Mouse (Mus musculus) heart, embryonic 12.5 days (tissue): Measurements from ENCODE around the gene Abhd10. TPM values are rescaled to one million over a fixed set of nuclear protein-coding genes. Genes with fewer than 3 reads are reported as not detected.
A peak's percentile ranks its signal among the peaks of the same experiment; 100 is the strongest.

ENCODE experiments used
- ATAC-seq: fragments of 200-750 bp; cut with Nextera tagmentation; 2 replicates; pipeline ENCODE4 v1.8.0; 2017; ENCODE audit warnings: moderate TSS enrichment, moderate library complexity; ENCODE audit not compliant: insufficient number of reproducible peaks, low FRiP score
- H3K27ac ChIP-seq: fragments of 300-500 bp; sonication (generic); 2 replicates; pipeline ENCODE4 v1.5.1; 2016; ENCODE audit warnings: mild to moderate bottlenecking, moderate library complexity; ENCODE audit not compliant: poor library complexity, severe bottlenecking
- H3K27me3 ChIP-seq: fragments of 300-500 bp; sonication (generic); replicated peaks from 2 replicates; pipeline ENCODE4 v1.6.1; 2016; ENCODE audit warnings: mild to moderate bottlenecking, moderate library complexity
- H3K36me3 ChIP-seq: fragments of 300-500 bp; sonication (generic); 2 replicates; pipeline ENCODE4 v1.6.1; 2016; ENCODE audit warnings: mild to moderate bottlenecking, moderate library complexity
- H3K4me1 ChIP-seq: fragments of 300-500 bp; sonication (generic); replicated peaks from 2 replicates; pipeline ENCODE4 v1.6.1; 2016; ENCODE audit warnings: mild to moderate bottlenecking
- H3K4me2 ChIP-seq: fragments of 300-500 bp; sonication (generic); 2 replicates; pipeline ENCODE4 v1.6.1; 2016; ENCODE audit warnings: mild to moderate bottlenecking, moderate library complexity
- H3K4me3 ChIP-seq: fragments of 300-500 bp; sonication (generic); 2 replicates; pipeline ENCODE4 v1.5.1; 2016; ENCODE audit warnings: mild to moderate bottlenecking
- H3K9ac ChIP-seq: fragments of 300-500 bp; sonication (generic); 2 replicates; pipeline ENCODE4 v1.6.1; 2016; ENCODE audit warnings: mild to moderate bottlenecking, moderate library complexity
- H3K9me3 ChIP-seq: fragments of 300-500 bp; sonication (generic); replicated peaks from 2 replicates; pipeline ENCODE4 v1.6.1; 2016; ENCODE audit warnings: mild to moderate bottlenecking, moderate library complexity
- WGBS: fragments of 180-500 bp; shearing (Covaris S2); methylation state at CpG from one replicate; pipeline ENCODE4 v1.1.7; 2016; 5-methylcytosine and 5-hydroxymethylcytosine counted together
- polyA plus RNA-seq: library from polyadenylated mRNA; unstranded; fragments of >200 nt; fragmentation: Nextera tagmentation; extraction: Ambion mirVana; gene quantifications from 2 replicates; pipeline ENCODE4 v1.2.1, GENCODE M21; 2016

Abhd10 gene
- polyA plus RNA-seq, 1 experiment from 2014 or later: 29.1 TPM

DNA sequence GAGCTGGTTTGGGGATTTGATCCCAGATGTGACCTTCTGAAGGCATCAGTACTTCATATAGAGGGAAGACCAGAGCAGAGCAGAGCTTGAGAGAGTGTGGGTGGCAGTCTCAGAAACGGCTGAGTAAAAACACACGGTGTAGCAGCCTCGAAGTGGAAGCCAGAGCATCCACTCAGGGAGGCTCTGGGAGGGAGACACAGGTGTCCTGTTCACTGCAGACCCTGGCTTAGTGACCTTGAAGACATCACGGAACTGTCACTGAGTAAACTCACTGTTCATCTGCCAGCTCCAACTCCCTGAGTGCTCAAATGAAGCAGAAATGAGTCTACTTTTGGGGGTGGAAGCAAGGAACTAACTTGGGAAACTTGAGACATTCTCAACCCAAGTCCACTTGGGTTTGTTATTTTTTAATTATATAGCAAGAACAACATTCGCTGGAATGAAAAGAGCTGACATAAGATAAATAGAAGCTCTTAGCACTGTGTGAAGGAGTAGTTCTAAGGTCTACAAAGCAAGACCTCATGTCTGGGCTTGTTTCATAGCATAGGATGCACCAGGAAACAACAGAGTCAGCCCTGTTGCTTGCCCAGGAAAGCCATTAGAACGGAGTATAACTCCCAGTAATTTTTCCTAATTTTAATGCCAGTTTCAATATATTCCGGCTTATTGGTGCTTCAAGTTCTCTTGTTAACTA, 23.2 kb upstream of the Abhd10 start:
- Histone ChIP-seq H3K4me2 (no peak overlapping the region), H3K9ac (no peak overlapping the region), H3K4me1 (peaks cover 23% of the 10 kb centered on the region), H3K4me3 (no peak overlapping the region), H3K36me3 (peaks cover 57% of the 10 kb centered on the region), H3K9me3 (no peaks in the 10 kb centered on the region), H3K27me3 (no peaks in the 10 kb centered on the region), H3K27ac (no peak overlapping the region)
- no peak for ATAC-seq
- 78% methylated on average over 7 of the region's 7 CpGs for WGBS

DNA sequence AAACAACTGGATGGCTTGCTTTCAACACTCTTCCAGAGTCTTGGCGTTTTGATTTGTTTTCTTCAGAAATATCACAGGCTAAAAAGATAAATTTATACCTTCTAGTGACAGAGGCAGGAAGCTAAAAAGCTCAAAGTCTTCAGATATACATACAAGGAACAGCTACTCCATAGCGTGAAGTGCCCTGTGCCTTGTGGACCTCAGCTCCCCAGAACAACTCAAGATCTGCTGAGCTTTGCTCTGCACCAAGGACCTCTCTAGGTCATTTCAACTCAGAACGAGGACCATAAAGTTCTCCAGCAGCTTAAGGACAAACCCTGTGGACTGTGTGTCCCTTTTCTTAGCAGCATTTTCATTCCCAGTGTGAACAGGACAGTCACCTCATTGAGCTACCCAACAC, 22.3 kb upstream of the Abhd10 start:
- Histone ChIP-seq H3K4me1 (peaks cover 23% of the 10 kb centered on the region), H3K4me3 (no peak overlapping the region), H3K9ac (no peak overlapping the region), H3K27ac (no peak overlapping the region; the same call in 1 of the 2 replicates), H3K4me2 (no peak overlapping the region), H3K27me3 (no peaks in the 10 kb centered on the region), H3K36me3 (peaks cover 56% of the 10 kb centered on the region), H3K9me3 (no peaks in the 10 kb centered on the region)
- no peak for ATAC-seq
- WGBS: 74% methylated on average over 3 of the region's 3 CpGs

DNA sequence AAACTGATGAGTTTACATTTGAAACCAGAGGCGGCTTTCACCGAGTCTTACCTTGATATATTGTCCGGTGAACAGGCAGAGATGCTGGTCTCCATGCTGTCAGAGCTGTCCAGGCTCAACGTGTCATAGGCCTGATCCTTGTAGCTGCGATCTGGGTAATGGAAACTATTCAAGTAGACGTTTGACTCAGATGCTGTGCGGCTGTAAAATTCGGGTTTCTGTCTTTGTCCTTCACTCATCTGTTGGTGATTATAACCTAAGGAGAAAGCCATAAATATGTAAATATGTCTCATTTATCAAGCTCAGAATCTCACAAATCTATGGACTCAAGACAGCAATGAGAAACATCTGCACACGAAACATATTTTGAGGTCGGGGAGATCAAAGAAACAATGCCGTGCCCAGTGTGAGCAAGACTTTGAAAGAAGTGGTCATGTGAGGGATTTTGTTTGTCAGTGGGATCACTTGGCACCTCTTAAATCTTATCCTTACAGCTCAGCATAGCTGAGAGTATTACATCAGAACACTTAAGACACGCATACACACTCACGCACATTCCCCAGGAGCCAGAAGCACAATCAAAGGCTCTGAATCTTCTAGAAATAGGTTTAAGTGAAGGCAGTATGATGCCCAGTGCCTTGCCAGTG, 20.2 kb upstream of the Abhd10 start:
- 0 out of 2 replicates have a peak overlapping the region, but pooled peaks have one; percentile 51 for H3K27ac ChIP-seq
- no peak overlapping the region for H3K4me2 ChIP-seq
- no peak overlapping the region for H3K4me3 ChIP-seq
- H3K4me1 ChIP-seq: peaks cover 19% of the 10 kb centered on the region
- H3K9ac ChIP-seq: no peak overlapping the region
- WGBS: 53% methylated on average over 13 of the region's 13 CpGs
- H3K9me3 ChIP-seq: no peaks in the 10 kb centered on the region
- no peaks in the 10 kb centered on the region for H3K27me3 ChIP-seq
- peaks cover 61% of the 10 kb centered on the region for H3K36me3 ChIP-seq
- ATAC-seq: no peak

DNA sequence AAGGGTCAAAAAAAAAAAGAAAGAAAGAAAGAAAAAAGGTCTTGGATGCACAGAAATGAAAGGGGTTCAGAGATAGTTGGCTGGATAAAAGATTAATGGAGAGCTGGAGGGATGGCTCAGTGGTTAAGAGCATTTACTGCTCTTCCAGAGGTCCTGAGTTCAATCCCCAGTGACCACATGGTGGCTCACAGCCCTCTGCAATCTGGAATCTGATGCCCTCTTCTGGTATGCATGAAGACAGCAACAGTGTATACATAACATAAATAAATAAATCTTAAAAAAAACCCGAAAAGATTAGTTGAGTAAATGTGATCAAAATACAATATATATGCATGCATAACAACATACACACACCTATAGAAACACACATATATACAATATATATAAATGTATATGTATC, 18.7 kb upstream of the Abhd10 start:
- no peak overlapping the region for H3K9ac ChIP-seq
- peaks cover 70% of the 10 kb centered on the region for H3K36me3 ChIP-seq

DNA sequence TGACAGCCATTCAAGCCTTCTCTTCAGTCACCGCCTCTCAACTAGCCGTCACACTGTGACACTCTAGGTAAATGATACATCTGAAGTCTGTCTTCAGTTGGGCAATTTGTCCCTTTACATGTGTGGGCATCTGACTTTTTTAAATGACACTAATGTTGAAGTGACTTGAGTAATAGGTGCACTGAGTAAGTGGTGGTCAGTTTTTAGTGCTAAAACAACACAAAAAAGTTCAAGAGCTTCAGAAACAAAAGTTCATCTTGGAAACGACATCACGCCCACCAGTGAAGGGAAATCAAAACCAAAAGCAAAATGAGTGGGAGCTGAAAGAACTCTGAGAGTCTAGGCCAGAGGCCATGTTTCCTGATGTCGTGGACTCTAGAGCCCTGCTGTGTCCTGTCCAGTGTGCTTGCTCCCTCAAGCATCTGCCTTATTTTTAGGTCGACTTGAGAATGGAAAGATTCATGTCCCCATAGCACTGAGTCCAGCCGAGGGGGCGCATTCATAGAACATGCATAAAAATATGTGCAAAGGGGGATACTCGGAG, 16.0 kb upstream of the Abhd10 start:
- Histone ChIP-seq H3K9ac (no peak overlapping the region), H3K9me3 (no peaks in the 10 kb centered on the region), H3K27me3 (no peaks in the 10 kb centered on the region), H3K27ac (no peak overlapping the region), H3K36me3 (peaks cover 56% of the 10 kb centered on the region), H3K4me3 (no peak overlapping the region), H3K4me2 (no peak overlapping the region), H3K4me1 (peaks cover 18% of the 10 kb centered on the region)
- no peak for ATAC-seq
- 83% methylated on average over 9 of the region's 9 CpGs for WGBS

More for the DNA sequence above, 18.7 kb upstream of the Abhd10 start:
- Histone ChIP-seq H3K27me3 (no peaks in the 10 kb centered on the region), H3K9me3 (no peaks in the 10 kb centered on the region), H3K27ac (no peak overlapping the region), H3K4me2 (no peak overlapping the region), H3K4me1 (peaks cover 22% of the 10 kb centered on the region), H3K4me3 (no peak overlapping the region)
- ATAC-seq: no peak
- WGBS: 70% methylated on average over 1 of the region's 1 CpGs

DNA sequence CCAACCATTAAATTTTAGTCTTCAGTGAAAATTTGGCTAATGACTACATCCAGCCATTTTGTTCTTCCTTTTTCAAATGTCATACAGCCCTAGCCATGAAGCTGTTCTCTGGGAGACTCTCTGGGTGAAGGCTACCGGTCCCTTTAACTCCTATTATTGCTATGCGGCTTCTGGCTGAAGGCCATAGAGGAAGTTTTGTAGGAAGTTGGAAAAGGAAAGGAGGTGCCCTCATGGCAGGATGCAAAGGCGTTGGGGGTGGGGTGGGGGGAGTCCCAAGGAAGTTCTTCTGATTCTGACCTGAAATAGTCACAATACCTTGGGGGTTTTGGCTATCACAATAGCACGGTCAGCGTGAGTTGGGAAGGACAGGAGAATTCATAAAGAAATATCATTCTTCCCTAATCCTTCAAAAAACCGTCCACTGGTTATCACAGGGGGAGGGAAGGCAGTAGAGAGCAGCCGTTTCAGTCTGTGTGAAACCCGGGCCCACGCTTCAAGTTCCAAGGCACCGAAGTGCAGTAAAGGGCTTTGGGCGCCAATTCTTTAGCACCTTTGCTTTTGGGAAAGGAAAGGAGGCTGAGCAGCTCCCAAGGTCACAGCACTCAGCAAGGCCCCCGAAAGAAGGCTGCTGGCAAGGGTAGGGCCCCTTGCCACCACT, 14.8 kb upstream of the Abhd10 start:
- Histone ChIP-seq H3K9me3 (no peaks in the 10 kb centered on the region), H3K4me1 (peaks cover 6% of the 10 kb centered on the region), H3K4me3 (no peak overlapping the region), H3K4me2 (no peak overlapping the region), H3K9ac (no peak overlapping the region), H3K36me3 (peaks cover 45% of the 10 kb centered on the region), H3K27ac (peak overlapping the region; percentile 74), H3K27me3 (no peaks in the 10 kb centered on the region)
- 65% methylated on average over 12 of the region's 12 CpGs for WGBS
- peak; percentile 72; the same call in 1 of the 2 replicates for ATAC-seq

DNA sequence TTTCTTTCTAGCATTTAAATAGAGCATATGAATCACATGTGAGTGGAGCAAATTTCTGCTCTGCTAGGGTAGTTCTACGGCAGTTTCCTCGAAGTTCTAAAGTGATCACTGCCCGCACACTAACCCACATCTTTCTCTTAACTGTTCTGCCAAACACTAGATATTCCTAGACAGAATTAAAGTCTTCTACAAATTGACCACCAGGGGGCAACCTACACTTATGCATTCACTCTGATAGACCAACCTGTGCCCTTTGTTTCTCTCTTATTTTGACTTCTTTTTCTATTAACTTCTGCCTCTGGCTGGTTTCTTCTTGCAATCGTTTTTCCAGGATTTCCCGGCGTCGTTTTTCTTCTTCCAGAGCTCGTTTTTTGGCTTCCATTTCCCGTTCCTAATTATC, 14.1 kb upstream of the Abhd10 start:
- WGBS: 37% methylated on average over 9 of the region's 9 CpGs
- Histone ChIP-seq H3K9ac (no peak overlapping the region), H3K36me3 (peaks cover 46% of the 10 kb centered on the region), H3K9me3 (no peaks in the 10 kb centered on the region), H3K4me2 (no peak overlapping the region), H3K27ac (no peak overlapping the region), H3K4me3 (no peak overlapping the region), H3K27me3 (no peaks in the 10 kb centered on the region), H3K4me1 (peaks cover 3% of the 10 kb centered on the region)
- peak; percentile 73 for ATAC-seq

DNA sequence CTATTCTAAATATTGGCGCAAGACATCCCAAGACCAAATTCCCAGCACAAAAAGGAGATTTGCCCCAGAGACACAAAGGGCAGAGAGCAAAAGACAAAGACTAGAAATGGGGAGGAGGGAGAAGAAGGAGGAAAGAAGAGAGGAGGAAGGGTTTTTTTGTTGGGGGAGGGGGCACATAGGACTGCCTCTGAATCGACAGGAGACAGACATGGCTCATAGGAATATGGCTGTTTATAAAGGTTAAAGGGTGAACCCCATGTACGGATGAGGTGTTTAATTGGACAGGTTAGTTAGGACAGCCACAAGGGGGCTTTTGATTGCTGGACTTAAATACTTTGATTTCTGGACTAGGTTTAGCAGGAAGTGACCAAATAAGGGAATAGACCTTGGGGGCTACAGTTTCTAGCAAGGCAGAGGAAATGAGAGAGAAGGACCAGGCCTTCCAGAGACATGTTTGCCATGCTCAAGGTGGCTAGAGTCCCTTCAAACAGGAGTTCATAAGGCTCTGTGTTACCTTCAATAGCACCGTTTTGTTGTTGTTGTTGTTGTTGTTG, 913 bp upstream of the Abhd10 start:
- H3K9ac ChIP-seq: no peak overlapping the region
- H3K9me3 ChIP-seq: no peaks in the 10 kb centered on the region
- WGBS: 77% methylated on average over 4 of the region's 4 CpGs
- peaks cover 6% of the 10 kb centered on the region; the same call in 1 of the 2 replicates for H3K4me1 ChIP-seq
- ATAC-seq: no peak
- H3K27ac ChIP-seq: peak overlapping the region; percentile 61; the same call in 1 of the 2 replicates
- 0 out of 2 replicates have a peak overlapping the region, but pooled peaks have one; percentile 65 for H3K4me2 ChIP-seq
- H3K27me3 ChIP-seq: no peaks in the 10 kb centered on the region
- H3K36me3 ChIP-seq: peaks cover 23% of the 10 kb centered on the region
- H3K4me3 ChIP-seq: no peak overlapping the region

DNA sequence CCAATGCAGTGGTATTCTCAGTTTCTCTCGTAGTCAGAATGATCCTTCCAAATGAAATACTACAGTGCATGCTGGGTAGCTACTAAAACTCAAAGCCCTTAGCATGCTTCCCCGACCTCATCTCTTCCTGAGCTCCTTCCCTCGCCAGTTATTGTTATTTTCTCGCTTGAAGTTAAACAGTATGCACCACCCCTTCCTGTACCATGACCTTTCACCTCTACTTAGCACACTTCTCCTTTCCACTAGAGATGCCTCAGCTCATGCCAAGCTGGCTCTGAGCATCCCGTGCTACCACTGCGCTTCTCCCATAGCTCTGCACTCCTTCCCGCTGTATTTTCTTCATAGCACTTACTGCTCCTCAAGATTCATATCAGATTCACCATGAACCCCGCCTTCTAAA, 4.9 kb downstream of the Abhd10 start:
- Histone ChIP-seq H3K9ac (no peak overlapping the region), H3K36me3 (peaks cover 42% of the 10 kb centered on the region), H3K4me3 (no peak overlapping the region), H3K27ac (no peak overlapping the region), H3K4me2 (no peak overlapping the region), H3K4me1 (no peaks in the 10 kb centered on the region; the same call in 1 of the 2 replicates), H3K9me3 (no peaks in the 10 kb centered on the region), H3K27me3 (no peaks in the 10 kb centered on the region)
- ATAC-seq: no peak
- 82% methylated on average over 8 of the region's 8 CpGs for WGBS

DNA sequence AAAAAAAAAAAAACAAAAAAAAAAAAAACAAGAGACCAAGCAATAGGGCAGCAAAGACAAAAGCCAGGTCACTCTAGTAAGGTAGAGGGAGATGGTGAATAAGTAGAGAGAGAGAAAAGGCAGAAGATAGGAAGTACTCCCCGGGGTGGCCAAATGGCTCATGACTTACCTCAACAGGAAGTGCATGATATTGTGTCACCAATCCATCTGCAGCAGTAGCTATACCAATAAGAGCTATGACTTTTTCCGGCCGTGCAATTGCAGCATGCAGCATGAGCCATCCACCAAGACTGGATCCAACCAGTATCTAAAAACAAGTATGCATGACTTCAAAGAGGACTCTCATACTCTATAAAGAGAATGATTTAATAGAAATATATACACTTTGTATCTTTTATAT, 6.0 kb downstream of the Abhd10 start:
- Histone ChIP-seq H3K4me1 (no peaks in the 10 kb centered on the region; the same call in 1 of the 2 replicates), H3K4me3 (no peak overlapping the region), H3K27ac (no peak overlapping the region), H3K36me3 (peaks cover 49% of the 10 kb centered on the region), H3K27me3 (no peaks in the 10 kb centered on the region), H3K9me3 (no peaks in the 10 kb centered on the region), H3K9ac (no peak overlapping the region), H3K4me2 (no peak overlapping the region)
- no peak for ATAC-seq
- 95% methylated on average over 3 of the region's 3 CpGs for WGBS

DNA sequence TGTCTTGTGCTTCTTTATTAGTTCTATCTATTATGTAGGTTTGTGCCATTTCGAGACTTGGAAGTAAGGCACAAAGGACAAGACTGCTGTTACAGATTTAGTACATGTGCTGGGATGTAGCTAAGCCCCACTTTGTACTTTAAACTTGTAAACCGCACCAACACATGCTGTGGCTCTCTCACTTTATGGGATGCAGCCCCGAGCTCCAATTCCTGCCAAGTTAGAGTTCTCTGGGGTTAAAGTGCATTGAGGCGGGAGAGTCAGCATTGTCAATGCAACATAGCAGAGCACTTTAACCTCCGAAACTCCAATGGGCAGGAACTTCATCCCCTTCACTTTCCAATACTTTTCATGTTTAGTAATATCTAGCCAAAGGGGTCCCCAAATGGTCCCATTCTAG, 13.6 kb downstream of the Abhd10 start:
- Histone ChIP-seq H3K4me2 (no peak overlapping the region), H3K4me1 (peaks cover 6% of the 10 kb centered on the region), H3K9me3 (no peaks in the 10 kb centered on the region), H3K27me3 (no peaks in the 10 kb centered on the region), H3K4me3 (no peak overlapping the region), H3K9ac (no peak overlapping the region), H3K27ac (no peak overlapping the region), H3K36me3 (peaks cover 43% of the 10 kb centered on the region)
- ATAC-seq: no peak
- WGBS: 86% methylated on average over 5 of the region's 5 CpGs
